Mouse (Mus musculus): ENCODE data around the gene Vmn2r49.
"Not testable (repeated sequence)": the region's sequence is repeated elsewhere in the genome, so short reads cannot be mapped to it uniquely, and the experiment has no call there.

Vmn2r49 gene

DNA sequence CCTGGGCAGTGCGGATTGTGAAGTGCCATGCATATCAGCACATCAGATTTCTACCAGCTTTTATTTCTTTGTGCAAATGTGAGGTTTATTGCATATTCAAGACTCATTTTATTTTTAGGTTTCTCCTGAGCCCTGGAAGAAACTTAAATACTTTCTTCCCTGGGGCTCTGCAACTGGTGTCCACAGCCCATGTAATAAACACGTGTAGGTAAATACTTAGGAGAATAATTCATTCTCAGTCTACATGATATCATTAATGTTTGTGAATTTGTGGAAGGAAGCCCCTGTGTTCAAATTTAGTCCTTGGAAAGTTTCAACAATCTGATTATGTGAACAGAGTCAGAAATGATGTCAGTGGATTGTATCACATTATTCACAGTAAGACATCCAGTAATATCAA is at the start of gene Vmn2r49:
Vmn2r49 (minus strand) TSS at position 101 of the 400 bp plus-strand sequence.
- in situ Hi-C loops (cut with MboI, MseI): not testable (repeated sequence)

GRCm38 (mm10) chr7:9953485-9953884 is 38.6 kb downstream of the Vmn2r49 start, which contains the start of gene Vmn2r48:
Gene Vmn2r48, minus strand, starts transcription at chr7:9953585.
- in situ Hi-C loops (cut with MboI, MseI): not testable (repeated sequence)

Measured in regulatory T cell (primary cell).